In genomic region chr3:67375063-67375462, GRCm38 (mm10) we compare ENCODE assay signal across 9 mouse cellular contexts. TPM values are rescaled to one million over a fixed set of nuclear protein-coding genes. Genes with fewer than 3 reads are reported as not detected.
A peak's percentile ranks its signal among the peaks of the same experiment; 100 is the strongest.
DNase-seq lines count a peak whose midpoint lies in the region; ATAC-seq and TF ChIP-seq lines count a peak whose summit lies in the region.
"Had no signal": no experiment of that assay in that cellular context is flagged by ENCODE, and none has a peak within 500 bp of the region (broad histone marks: within the 10 kb centered on the region; RNA-seq: fewer than 3 reads in every experiment).

Gm17402 (minus strand) TSS chr3:67375163.

- no peaks in the 10 kb centered on the region for H3K36me3 ChIP-seq in embryonic facial prominence, embryonic 14.5 days (ENCODE audit: control insufficient read depth, insufficient read depth, low read length)
- no peaks in the 10 kb centered on the region for H3K36me3 ChIP-seq in intestine, embryonic 15.5 days
- no peaks in the 10 kb centered on the region for H3K36me3 ChIP-seq in neural tube, embryonic 12.5 days

- TF ChIP-seq CTCF in layer of hippocampus, adult 2 months (conservative IDR thresholded peaks at IDR 0.05) = no peak

- DNase-seq in layer of hippocampus, adult 2 months (ENCODE audit: low spot score in 2 of 2) = no peak
- DNase-seq in layer of hippocampus, postnatal 36 days = no peak
- DNase-seq in embryonic facial prominence, embryonic 14.5 days (ENCODE audit: low spot score) = no peak
- DNase-seq in thymus, postnatal 10 days (ENCODE audit: low spot score in 2 of 2) = no peak
- DNase-seq in urinary bladder, postnatal 10 days (ENCODE audit: low spot score) = no peak
- no peak for DNase-seq in left cerebral cortex, adult 18-20 months (ENCODE audit: low spot score in 2 of 2)

- no peaks in the 10 kb centered on the region for H3K9me3 ChIP-seq in embryonic facial prominence, embryonic 14.5 days (ENCODE audit: control insufficient read depth, low read length)
- no peaks in the 10 kb centered on the region for H3K9me3 ChIP-seq in intestine, embryonic 15.5 days
- H3K9me3 ChIP-seq in neural tube, embryonic 12.5 days = no peaks in the 10 kb centered on the region

- H3K9ac ChIP-seq in embryonic facial prominence, embryonic 14.5 days (ENCODE audit: low read depth, low read length) = peak within 1 kb of the TSS; percentile 69
- peak within 1 kb of the TSS; percentile 44 for H3K9ac ChIP-seq in intestine, embryonic 15.5 days
- peak within 1 kb of the TSS; percentile 61 for H3K9ac ChIP-seq in neural tube, embryonic 12.5 days

- no peak for ATAC-seq in embryonic facial prominence, embryonic 14.5 days (ENCODE audit: low read depth)
- ATAC-seq in intestine, embryonic 15.5 days = no peak
- no peak for ATAC-seq in neural tube, embryonic 12.5 days (ENCODE audit: low FRiP score, low read depth)

- H3K4me3 ChIP-seq in layer of hippocampus, adult 2 months = peak within 1 kb of the TSS; percentile 62
- peak within 1 kb of the TSS; percentile 51 for H3K4me3 ChIP-seq in embryonic facial prominence, embryonic 14.5 days (ENCODE audit: low read depth, low read length)
- H3K4me3 ChIP-seq in intestine, embryonic 15.5 days (replicated peaks) = peak within 1 kb of the TSS; percentile 47
- peak within 1 kb of the TSS; percentile 48 for H3K4me3 ChIP-seq in neural tube, embryonic 12.5 days

- no peaks in the 10 kb centered on the region for H3K4me1 ChIP-seq in embryonic facial prominence, embryonic 14.5 days (ENCODE audit: control insufficient read depth, insufficient read depth, low read length)
- H3K4me1 ChIP-seq in intestine, embryonic 15.5 days (replicated peaks) = no peaks in the 10 kb centered on the region
- H3K4me1 ChIP-seq in neural tube, embryonic 12.5 days = peaks cover 3% of the 10 kb centered on the region; the same call in 1 of the 2 replicates

- peak within 1 kb of the TSS; percentile 86 for H3K4me2 ChIP-seq in embryonic facial prominence, embryonic 14.5 days (ENCODE audit: low read depth, low read length)
- H3K4me2 ChIP-seq in intestine, embryonic 15.5 days (replicated peaks) = peak within 1 kb of the TSS; percentile 87
- peak within 1 kb of the TSS; percentile 88 for H3K4me2 ChIP-seq in neural tube, embryonic 12.5 days (replicated peaks)

- WGBS in embryonic facial prominence, embryonic 14.5 days = 43% methylated on average over 3 of the region's 3 CpGs
- 28% methylated on average over 3 of the region's 3 CpGs for WGBS in intestine, embryonic 15.5 days
- 54% methylated on average over 3 of the region's 3 CpGs for WGBS in neural tube, embryonic 12.5 days

- H3K27ac ChIP-seq in layer of hippocampus, adult 2 months = no peak within 1 kb of the TSS
- H3K27ac ChIP-seq in embryonic facial prominence, embryonic 14.5 days (replicated peaks; ENCODE audit: low read depth, low read length) = no peak within 1 kb of the TSS
- no peak within 1 kb of the TSS for H3K27ac ChIP-seq in intestine, embryonic 15.5 days
- no peak within 1 kb of the TSS for H3K27ac ChIP-seq in neural tube, embryonic 12.5 days

- peaks cover 15% of the 10 kb centered on the region for H3K27me3 ChIP-seq in embryonic facial prominence, embryonic 14.5 days (replicated peaks; ENCODE audit: control insufficient read depth, insufficient read depth, low read length)
- no peaks in the 10 kb centered on the region for H3K27me3 ChIP-seq in intestine, embryonic 15.5 days (replicated peaks)
- peaks cover 10% of the 10 kb centered on the region; the same call in 1 of the 2 replicates for H3K27me3 ChIP-seq in neural tube, embryonic 12.5 days (replicated peaks)

RNA-seq across cellular contexts. Expression of gene Gm17402, which starts in this region (rescaled TPM):
- not detected for total RNA-seq in layer of hippocampus, adult 2 months (2021)
- total RNA-seq in layer of hippocampus, postnatal 36 days (2021) = not detected
- polyA plus RNA-seq in embryonic facial prominence, embryonic 14.5 days (2014; fragmentation: Nextera tagmentation; extraction: Ambion mirVana) = not detected in 2 replicates
- not detected in 2 replicates for polyA plus RNA-seq in intestine, embryonic 15.5 days (2015; fragmentation: Nextera tagmentation; extraction: Ambion mirVana)
- polyA plus RNA-seq in neural tube, embryonic 12.5 days (2016; fragmentation: Nextera tagmentation; extraction: Ambion mirVana) = not detected in 2 replicates
- not detected for total RNA-seq in left cerebral cortex, adult 18-20 months (2021)
- total RNA-seq: monocyte, adult 5-6 weeks had no signal
